Mouse (Mus musculus) embryonic facial prominence, embryonic 14.5 days (tissue): ENCODE data around the gene Zfp687. TPM values are rescaled to one million over a fixed set of nuclear protein-coding genes. Genes with fewer than 3 reads are reported as not detected.

Experiments used
- ATAC-seq: fragments of 200-750 bp; cut with Nextera tagmentation; 2 replicates; pipeline ENCODE4 v1.8.0; 2017; ENCODE audit warnings: low read depth, moderate number of reproducible peaks, moderate TSS enrichment
- DNase-seq: peaks from one replicate; pipeline ENCODE4 v3.0.0-alpha.2; 2015; ENCODE audit warnings: low spot score
- H3K27ac ChIP-seq: fragments of 300-500 bp; sonication (generic); replicated peaks from 2 replicates; pipeline ENCODE4 v1.5.1; 2014; ENCODE audit warnings: low read depth, mild to moderate bottlenecking, low read length, moderate library complexity
- H3K27me3 ChIP-seq: fragments of 300-500 bp; sonication (generic); replicated peaks from 2 replicates; pipeline ENCODE4 v1.6.1; 2014; ENCODE audit warnings: low read length; ENCODE audit not compliant: control insufficient read depth, insufficient read depth
- H3K36me3 ChIP-seq: fragments of 300-500 bp; sonication (generic); 2 replicates; pipeline ENCODE4 v1.6.1; 2014; ENCODE audit warnings: low read length, mixed read lengths; ENCODE audit not compliant: control insufficient read depth, insufficient read depth
- H3K4me1 ChIP-seq: fragments of 300-500 bp; sonication (generic); 2 replicates; pipeline ENCODE4 v1.6.1; 2014; ENCODE audit warnings: antibody characterized with exemption, low read length; ENCODE audit not compliant: control insufficient read depth, insufficient read depth
- H3K4me2 ChIP-seq: fragments of 300-500 bp; sonication (generic); 2 replicates; pipeline ENCODE4 v1.6.1; 2014; ENCODE audit warnings: low read depth, mild to moderate bottlenecking, low read length, moderate library complexity, mixed read lengths
- H3K4me3 ChIP-seq: fragments of 300-500 bp; sonication (generic); 2 replicates; pipeline ENCODE4 v1.5.1; 2014; ENCODE audit warnings: low read depth, mild to moderate bottlenecking, low read length
- H3K9ac ChIP-seq: fragments of 300-500 bp; sonication (generic); 2 replicates; pipeline ENCODE4 v1.6.1; 2014; ENCODE audit warnings: low read depth, mild to moderate bottlenecking, low read length, moderate library complexity, mixed read lengths
- H3K9me3 ChIP-seq: fragments of 300-500 bp; sonication (generic); 2 replicates; pipeline ENCODE4 v1.6.1; 2016; ENCODE audit warnings: low read length; ENCODE audit not compliant: control insufficient read depth
- WGBS: fragments of 180-500 bp; shearing (Covaris S2); extraction: QIAGEN DNeasy Blood & Tissue Kit; methylation state at CpG from one replicate; pipeline ENCODE4 v1.1.7; 2014; 5-methylcytosine and 5-hydroxymethylcytosine counted together
- polyA plus RNA-seq: library from polyadenylated mRNA; unstranded; fragments of >200 nt; fragmentation: Nextera tagmentation; extraction: Ambion mirVana; gene quantifications from 2 replicates; pipeline ENCODE4 v1.2.1, GENCODE M21; 2014

Zfp687 gene
- polyA plus RNA-seq, 1 experiment from 2014 or later = 17.3 TPM

GRCm38 (mm10) chr3:95014428-95015151, 658 bp downstream of the Zfp687 start:
- peak overlapping the region; percentile 67 for H3K4me3 ChIP-seq
- DNase-seq (peak; percentile 63), ATAC-seq (no peak)
- peak overlapping the region; percentile 95 for H3K4me2 ChIP-seq
- H3K27me3 ChIP-seq = no peaks in the 10 kb centered on the region
- peak overlapping the region; percentile 77 for H3K9ac ChIP-seq
- WGBS = 1% methylated on average over 35 of the region's 44 CpGs
- no peaks in the 10 kb centered on the region for H3K9me3 ChIP-seq
- peaks cover 27% of the 10 kb centered on the region for H3K36me3 ChIP-seq
- peak overlapping the region; percentile 73 for H3K27ac ChIP-seq
- peaks cover 13% of the 10 kb centered on the region for H3K4me1 ChIP-seq

- peak overlapping the region; percentile 95 for H3K4me2 ChIP-seq
- peaks cover 34% of the 10 kb centered on the region for H3K36me3 ChIP-seq
- ATAC-seq = no peak
- no peaks in the 10 kb centered on the region for H3K27me3 ChIP-seq
- no peaks in the 10 kb centered on the region for H3K9me3 ChIP-seq
- 0 out of 2 replicates have a peak overlapping the region, but pooled peaks have one; percentile 15 for H3K27ac ChIP-seq
- H3K4me1 ChIP-seq = peaks cover 13% of the 10 kb centered on the region
- WGBS = 12% methylated on average over 13 of the region's 13 CpGs
- H3K4me3 ChIP-seq = peak overlapping the region; percentile 67
- peak overlapping the region; percentile 77 for H3K9ac ChIP-seq
- no peak for DNase-seq
Measured at GRCm38 (mm10) chr3:95013699-95014427, 1.4 kb downstream of the Zfp687 start.

DNA sequence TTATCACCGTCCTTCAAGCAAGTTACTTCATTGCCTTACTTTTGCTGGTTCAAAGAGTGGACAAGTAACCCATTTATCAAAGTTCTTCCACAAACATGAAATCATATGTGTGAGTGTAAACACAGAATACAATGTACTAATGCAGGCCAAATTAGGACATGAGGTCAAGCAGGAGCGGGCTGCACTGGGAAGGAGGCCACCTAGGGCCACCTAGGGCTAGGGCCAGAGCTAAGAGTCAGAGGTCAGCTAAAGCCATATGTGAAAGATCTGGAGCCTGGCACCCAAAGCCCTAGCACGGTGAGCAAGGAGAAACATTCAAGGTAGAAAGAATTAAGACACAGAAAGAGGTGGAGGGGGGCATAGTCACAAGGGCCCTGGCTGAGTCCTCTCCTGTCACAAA, 2.3 kb downstream of the Zfp687 start:
- no peak overlapping the region for H3K27ac ChIP-seq
- ATAC-seq = no peak
- DNase-seq = no peak
- peak overlapping the region; percentile 95 for H3K4me2 ChIP-seq
- no peaks in the 10 kb centered on the region for H3K9me3 ChIP-seq
- peaks cover 43% of the 10 kb centered on the region for H3K36me3 ChIP-seq
- H3K27me3 ChIP-seq = no peaks in the 10 kb centered on the region
- WGBS = 62% methylated on average over 3 of the region's 3 CpGs
- no peak overlapping the region for H3K9ac ChIP-seq
- peaks cover 13% of the 10 kb centered on the region for H3K4me1 ChIP-seq
- H3K4me3 ChIP-seq = no peak overlapping the region

DNA sequence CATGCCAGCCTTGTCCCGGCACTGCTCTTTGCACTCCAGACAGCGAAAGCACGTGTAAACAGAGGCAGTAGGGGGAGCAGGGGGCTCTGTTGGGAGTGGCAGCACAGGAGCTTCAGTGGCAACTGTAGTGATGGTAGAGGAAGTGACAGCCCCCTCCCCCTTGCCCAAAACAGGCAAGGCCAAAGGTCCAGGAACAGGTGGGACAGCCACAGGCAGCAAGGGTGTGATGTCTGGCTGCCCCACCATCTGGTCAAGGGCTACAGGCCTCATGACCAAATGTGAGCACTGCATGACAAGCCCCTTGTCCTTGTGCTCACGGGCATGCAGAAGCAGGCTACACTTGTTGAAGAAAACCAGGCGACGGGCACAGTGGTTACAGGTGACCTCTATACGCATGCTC, 4.9 kb downstream of the Zfp687 start:
- H3K9ac ChIP-seq = no peak overlapping the region
- H3K27ac ChIP-seq = no peak overlapping the region
- H3K9me3 ChIP-seq = no peaks in the 10 kb centered on the region
- H3K27me3 ChIP-seq = no peaks in the 10 kb centered on the region
- no peak for ATAC-seq
- H3K4me2 ChIP-seq = no peak overlapping the region
- peaks cover 10% of the 10 kb centered on the region for H3K4me1 ChIP-seq
- WGBS = 90% methylated on average over 7 of the region's 7 CpGs
- no peak overlapping the region for H3K4me3 ChIP-seq
- DNase-seq = no peak
- H3K36me3 ChIP-seq = peaks cover 68% of the 10 kb centered on the region

DNA sequence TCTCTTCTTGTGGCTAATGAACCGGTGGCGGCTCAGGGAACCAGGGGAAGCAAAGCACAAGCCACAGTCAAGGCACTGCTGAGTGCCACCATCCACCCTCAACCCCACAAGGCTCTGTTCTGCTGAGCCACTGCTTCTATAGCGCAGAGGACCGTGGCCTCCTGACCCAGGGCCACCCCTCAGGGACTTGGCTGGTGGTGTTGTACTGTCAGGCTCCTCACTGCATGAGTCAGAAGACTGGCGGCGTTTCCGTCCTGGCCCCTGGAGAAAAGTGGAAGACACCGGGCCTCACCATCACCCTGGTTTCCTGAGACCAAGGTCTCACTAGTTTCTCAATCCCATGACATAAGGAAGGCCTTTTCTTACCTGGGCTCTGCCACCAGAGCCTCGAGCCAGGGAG, 7.5 kb downstream of the Zfp687 start:
- ATAC-seq (no peak), DNase-seq (no peak)
- Histone ChIP-seq H3K4me2 (no peak overlapping the region), H3K4me3 (no peak overlapping the region), H3K9me3 (no peaks in the 10 kb centered on the region), H3K27me3 (no peaks in the 10 kb centered on the region), H3K4me1 (no peaks in the 10 kb centered on the region), H3K27ac (no peak overlapping the region), H3K9ac (no peak overlapping the region), H3K36me3 (peaks cover 93% of the 10 kb centered on the region)
- WGBS = 84% methylated on average over 9 of the region's 9 CpGs

DNA sequence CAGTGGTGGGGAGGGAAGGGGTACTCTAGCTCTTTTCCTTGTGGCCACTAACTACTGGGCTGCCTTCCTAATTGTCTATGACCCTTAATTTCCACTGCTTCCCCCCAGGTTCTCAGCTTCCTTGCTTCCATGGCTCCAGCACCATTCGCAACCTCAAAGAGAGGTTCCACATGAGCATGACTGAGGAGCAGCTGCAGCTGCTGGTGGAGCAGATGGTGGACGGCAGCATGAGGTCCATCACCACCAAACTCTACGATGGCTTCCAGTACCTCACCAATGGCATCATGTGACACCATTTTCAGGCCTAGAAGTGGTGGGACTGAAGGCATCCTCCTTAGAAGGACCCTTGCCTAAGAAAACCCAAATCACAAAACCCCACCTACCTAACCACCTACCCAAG, 9.6 kb downstream of the Zfp687 start:
- Histone ChIP-seq H3K27ac (no peak overlapping the region), H3K4me3 (no peak overlapping the region), H3K9ac (no peak overlapping the region), H3K4me2 (no peak overlapping the region), H3K4me1 (no peaks in the 10 kb centered on the region), H3K36me3 (peaks cover 96% of the 10 kb centered on the region), H3K27me3 (no peaks in the 10 kb centered on the region), H3K9me3 (no peaks in the 10 kb centered on the region)
- DNase-seq = no peak
- no peak for ATAC-seq
- 91% methylated on average over 3 of the region's 3 CpGs for WGBS

DNA sequence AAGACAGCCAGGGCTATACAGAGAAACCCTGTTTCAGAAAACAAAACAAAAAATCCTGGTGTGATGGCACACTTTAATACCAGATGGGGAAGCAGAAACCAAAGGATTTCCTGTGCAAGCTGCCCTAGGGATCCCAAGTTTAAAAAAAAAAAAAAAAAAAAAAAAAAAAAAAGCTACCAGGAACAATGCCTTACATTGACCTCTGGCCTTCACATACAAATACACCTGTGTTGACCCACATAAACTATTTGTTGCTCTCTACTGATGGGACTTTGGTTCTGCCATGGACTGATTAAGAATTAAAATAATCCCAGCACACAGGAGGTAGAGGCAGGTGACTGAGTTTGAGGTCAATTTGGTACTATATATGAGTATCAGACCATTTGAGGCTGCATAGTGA, 12.0 kb downstream of the Zfp687 start:
- H3K9ac ChIP-seq = no peak overlapping the region
- peaks cover 96% of the 10 kb centered on the region for H3K36me3 ChIP-seq
- DNase-seq = no peak
- H3K27me3 ChIP-seq = no peaks in the 10 kb centered on the region
- no peak overlapping the region for H3K27ac ChIP-seq
- no peak overlapping the region for H3K4me3 ChIP-seq
- ATAC-seq = no peak
- no peaks in the 10 kb centered on the region for H3K9me3 ChIP-seq
- no peak overlapping the region for H3K4me2 ChIP-seq
- H3K4me1 ChIP-seq = no peaks in the 10 kb centered on the region

- Histone ChIP-seq H3K27me3 (no peaks in the 10 kb centered on the region), H3K27ac (no peak overlapping the region), H3K9ac (no peak overlapping the region), H3K4me3 (no peak overlapping the region), H3K9me3 (no peaks in the 10 kb centered on the region), H3K4me2 (no peak overlapping the region), H3K36me3 (peaks cover 96% of the 10 kb centered on the region), H3K4me1 (no peaks in the 10 kb centered on the region)
- DNase-seq (no peak), ATAC-seq (no peak)
- 84% methylated on average over 4 of the region's 4 CpGs for WGBS
Measured at GRCm38 (mm10) chr3:95002569-95002968, 12.7 kb downstream of the Zfp687 start.

GRCm38 (mm10) chr3:94996946-94997345, 18.3 kb downstream of the Zfp687 start:
- Histone ChIP-seq H3K4me2 (no peak overlapping the region), H3K4me1 (no peaks in the 10 kb centered on the region), H3K27me3 (no peaks in the 10 kb centered on the region), H3K36me3 (peaks cover 99% of the 10 kb centered on the region), H3K4me3 (no peak overlapping the region), H3K9ac (no peak overlapping the region), H3K27ac (no peak overlapping the region), H3K9me3 (no peaks in the 10 kb centered on the region)
- ATAC-seq (no peak), DNase-seq (peak; percentile 63)
- WGBS = 37% methylated on average over 2 of the region's 2 CpGs
